Mouse (Mus musculus): ENCODE results near the gene Olfr1494. TPM values are rescaled to one million over a fixed set of nuclear protein-coding genes. Genes with fewer than 3 reads are reported as not detected.

The Olfr1494 gene
- not detected in 2 replicates for polyA plus RNA-seq (2015; fragmentation: Nextera tagmentation; extraction: Ambion mirVana)

GRCm38 (mm10) chr19:13739428-13739827, at the start of gene Olfr1494:
Gene Olfr1494, plus strand, starts transcription at chr19:13739728.
- H3K4me3 ChIP-seq (replicated peaks) = no peak within 1 kb of the TSS
- H3K4me2 ChIP-seq (replicated peaks) = no peak within 1 kb of the TSS
- 88% methylated on average over 4 of the region's 4 CpGs for WGBS
- H3K27ac ChIP-seq = no peak within 1 kb of the TSS
- no peaks in the 10 kb centered on the region for H3K9me3 ChIP-seq
- no peaks in the 10 kb centered on the region for H3K36me3 ChIP-seq
- H3K4me1 ChIP-seq (replicated peaks) = no peaks in the 10 kb centered on the region
- no peaks in the 10 kb centered on the region for H3K27me3 ChIP-seq
- H3K9ac ChIP-seq (replicated peaks) = no peak within 1 kb of the TSS
- no peak for ATAC-seq

GRCm38 (mm10) chr19:13696968-13697367, 42.6 kb upstream of the Olfr1494 start, which contains the start of gene Olfr1491:
Gene Olfr1491, plus strand, starts transcription at chr19:13697268.
- Histone ChIP-seq H3K4me2 (replicated peaks) (no peak within 1 kb of the TSS), H3K36me3 (no peaks in the 10 kb centered on the region), H3K9ac (replicated peaks) (no peak within 1 kb of the TSS), H3K4me3 (replicated peaks) (no peak within 1 kb of the TSS), H3K9me3 (no peaks in the 10 kb centered on the region), H3K27ac (no peak within 1 kb of the TSS), H3K4me1 (replicated peaks) (no peaks in the 10 kb centered on the region), H3K27me3 (no peaks in the 10 kb centered on the region)
- ATAC-seq = no peak
- 80% methylated on average over 3 of the region's 3 CpGs for WGBS

GRCm38 (mm10) chr19:13722978-13723377, 16.6 kb upstream of the Olfr1494 start, which contains the start of gene Olfr1493-ps1:
Gene Olfr1493-ps1, plus strand, starts transcription at chr19:13723278.
- H3K36me3 ChIP-seq = no peaks in the 10 kb centered on the region
- no peak within 1 kb of the TSS for H3K9ac ChIP-seq (replicated peaks)
- H3K4me3 ChIP-seq (replicated peaks) = no peak within 1 kb of the TSS
- H3K27me3 ChIP-seq = no peaks in the 10 kb centered on the region
- H3K27ac ChIP-seq = no peak within 1 kb of the TSS
- 55% methylated on average over 2 of the region's 2 CpGs for WGBS
- 0 out of 2 replicates have a peak, but pooled peaks cover 2% of the 10 kb centered on the region for H3K9me3 ChIP-seq
- H3K4me2 ChIP-seq (replicated peaks) = no peak within 1 kb of the TSS
- ATAC-seq = no peak
- no peaks in the 10 kb centered on the region for H3K4me1 ChIP-seq (replicated peaks)

GRCm38 (mm10) chr19:13749366-13749765, 9.8 kb downstream of the Olfr1494 start:
- no peak overlapping the region for H3K4me2 ChIP-seq (replicated peaks)
- ATAC-seq = no peak
- H3K27me3 ChIP-seq = no peaks in the 10 kb centered on the region
- 94% methylated on average over 1 of the region's 1 CpGs for WGBS
- H3K4me3 ChIP-seq (replicated peaks) = no peak overlapping the region
- no peaks in the 10 kb centered on the region for H3K4me1 ChIP-seq (replicated peaks)
- H3K36me3 ChIP-seq = no peaks in the 10 kb centered on the region
- H3K9ac ChIP-seq (replicated peaks) = no peak overlapping the region
- H3K27ac ChIP-seq = no peak overlapping the region
- H3K9me3 ChIP-seq = no peaks in the 10 kb centered on the region

- H3K4me1 ChIP-seq (replicated peaks) = no peaks in the 10 kb centered on the region
- H3K4me3 ChIP-seq (replicated peaks) = no peak within 1 kb of the TSS
- no peak for ATAC-seq
- H3K27me3 ChIP-seq = no peaks in the 10 kb centered on the region
- no peak within 1 kb of the TSS for H3K4me2 ChIP-seq (replicated peaks)
- no peaks in the 10 kb centered on the region for H3K9me3 ChIP-seq
- WGBS = 87% methylated on average over 3 of the region's 3 CpGs
- no peaks in the 10 kb centered on the region for H3K36me3 ChIP-seq
- H3K9ac ChIP-seq (replicated peaks) = no peak within 1 kb of the TSS
- H3K27ac ChIP-seq = no peak within 1 kb of the TSS
Observed at GRCm38 (mm10) chr19:13764306-13764705, 24.8 kb downstream of the Olfr1494 start, which contains the start of gene Olfr1495. Gene Olfr1495, plus strand, starts transcription at chr19:13764606.

GRCm38 (mm10) chr19:13768565-13769276, 29.2 kb downstream of the Olfr1494 start:
- H3K4me3 ChIP-seq (replicated peaks) = no peak overlapping the region
- H3K27me3 ChIP-seq = no peaks in the 10 kb centered on the region
- H3K27ac ChIP-seq = no peak overlapping the region
- H3K9ac ChIP-seq (replicated peaks) = no peak overlapping the region
- no peaks in the 10 kb centered on the region for H3K9me3 ChIP-seq
- WGBS = 93% methylated on average over 9 of the region's 9 CpGs
- no peaks in the 10 kb centered on the region for H3K4me1 ChIP-seq (replicated peaks)
- no peak overlapping the region for H3K4me2 ChIP-seq (replicated peaks)
- no peaks in the 10 kb centered on the region for H3K36me3 ChIP-seq
- ATAC-seq = no peak

GRCm38 (mm10) chr19:13777578-13777977, 38.0 kb downstream of the Olfr1494 start, which contains the start of gene Olfr1496:
Gene Olfr1496, plus strand, starts transcription at chr19:13777878.
- Histone ChIP-seq H3K27me3 (no peaks in the 10 kb centered on the region), H3K36me3 (no peaks in the 10 kb centered on the region), H3K4me2 (replicated peaks) (no peak within 1 kb of the TSS), H3K9ac (replicated peaks) (no peak within 1 kb of the TSS), H3K9me3 (no peaks in the 10 kb centered on the region), H3K4me3 (replicated peaks) (no peak within 1 kb of the TSS), H3K27ac (no peak within 1 kb of the TSS), H3K4me1 (replicated peaks) (no peaks in the 10 kb centered on the region)
- no peak for ATAC-seq
- 90% methylated on average over 1 of the region's 1 CpGs for WGBS

GRCm38 (mm10) chr19:13798102-13798501, 58.6 kb downstream of the Olfr1494 start, which contains the start of gene Olfr1497:
Gene Olfr1497, minus strand, starts transcription at chr19:13798202.
- no peak within 1 kb of the TSS for H3K4me3 ChIP-seq (replicated peaks)
- ATAC-seq = no peak

More at GRCm38 (mm10) chr19:13798102-13798501, 58.6 kb downstream of the Olfr1494 start, which contains the start of gene Olfr1497:
- H3K27me3 ChIP-seq = no peaks in the 10 kb centered on the region
- no peak within 1 kb of the TSS for H3K4me2 ChIP-seq (replicated peaks)
- H3K9me3 ChIP-seq = no peaks in the 10 kb centered on the region
- H3K4me1 ChIP-seq (replicated peaks) = no peaks in the 10 kb centered on the region
- H3K9ac ChIP-seq (replicated peaks) = no peak within 1 kb of the TSS
- H3K27ac ChIP-seq = no peak within 1 kb of the TSS
- H3K36me3 ChIP-seq = no peaks in the 10 kb centered on the region

Other genes starting within 250 kb of the Olfr1494 start
- not detected in 2 replicates for gene Olfr1477, start 239.2 kb upstream of the Olfr1494 start, polyA plus RNA-seq (2015; fragmentation: Nextera tagmentation; extraction: Ambion mirVana)
- not detected in 2 replicates for gene Olfr1480, start 211.8 kb upstream of the Olfr1494 start, polyA plus RNA-seq (2015; fragmentation: Nextera tagmentation; extraction: Ambion mirVana)
- not detected in 2 replicates for gene Olfr1484, start 156.2 kb upstream of the Olfr1494 start, polyA plus RNA-seq (2015; fragmentation: Nextera tagmentation; extraction: Ambion mirVana)
- not detected in 2 replicates for gene Olfr1487, start 122.4 kb upstream of the Olfr1494 start, polyA plus RNA-seq (2015; fragmentation: Nextera tagmentation; extraction: Ambion mirVana)
- gene Olfr1489, start 108.1 kb upstream of the Olfr1494 start, polyA plus RNA-seq (2015; fragmentation: Nextera tagmentation; extraction: Ambion mirVana) = not detected in 2 replicates
- gene Olfr1490, start 88.6 kb upstream of the Olfr1494 start, polyA plus RNA-seq (2015; fragmentation: Nextera tagmentation; extraction: Ambion mirVana) = not detected in 2 replicates
- gene Olfr1491, start 42.5 kb upstream of the Olfr1494 start, polyA plus RNA-seq (2015; fragmentation: Nextera tagmentation; extraction: Ambion mirVana) = not detected in 2 replicates
- gene Olfr1493-ps1, start 16.4 kb upstream of the Olfr1494 start, polyA plus RNA-seq (2015; fragmentation: Nextera tagmentation; extraction: Ambion mirVana) = not detected in 2 replicates
- gene Olfr1495, start 24.9 kb downstream of the Olfr1494 start, polyA plus RNA-seq (2015; fragmentation: Nextera tagmentation; extraction: Ambion mirVana) = not detected in 2 replicates
- gene Olfr1496, start 38.1 kb downstream of the Olfr1494 start, polyA plus RNA-seq (2015; fragmentation: Nextera tagmentation; extraction: Ambion mirVana) = not detected in 2 replicates
- not detected in 2 replicates for gene Olfr1497, start 58.5 kb downstream of the Olfr1494 start, polyA plus RNA-seq (2015; fragmentation: Nextera tagmentation; extraction: Ambion mirVana)
- not detected in 2 replicates for gene Olfr1499, start 79.7 kb downstream of the Olfr1494 start, polyA plus RNA-seq (2015; fragmentation: Nextera tagmentation; extraction: Ambion mirVana)
- gene Olfr1500, start 90.8 kb downstream of the Olfr1494 start, polyA plus RNA-seq (2015; fragmentation: Nextera tagmentation; extraction: Ambion mirVana) = not detected in 2 replicates
- gene Olfr1501, start 111.0 kb downstream of the Olfr1494 start, polyA plus RNA-seq (2015; fragmentation: Nextera tagmentation; extraction: Ambion mirVana) = not detected in 2 replicates
- not detected in 2 replicates for gene Olfr1502, start 122.1 kb downstream of the Olfr1494 start, polyA plus RNA-seq (2015; fragmentation: Nextera tagmentation; extraction: Ambion mirVana)
- not detected in 2 replicates for gene Olfr1504, start 158.2 kb downstream of the Olfr1494 start, polyA plus RNA-seq (2015; fragmentation: Nextera tagmentation; extraction: Ambion mirVana)
- not detected in 2 replicates for gene Olfr1505, start 173.8 kb downstream of the Olfr1494 start, polyA plus RNA-seq (2015; fragmentation: Nextera tagmentation; extraction: Ambion mirVana)

Data from midbrain, embryonic 13.5 days (tissue).